Comparison of ENCODE assay signal across 8 mouse cellular contexts in genomic region chr4:126102061-126102841, GRCm38 (mm10). TPM values are rescaled to one million over a fixed set of nuclear protein-coding genes. Genes with fewer than 3 reads are reported as not detected.
DNase-seq lines count a peak whose midpoint lies in the region; ATAC-seq and TF ChIP-seq lines count a peak whose summit lies in the region.

No protein-coding gene starts in this region.

- 51% methylated on average over 7 of the region's 7 CpGs for WGBS in heart, postnatal 0 days
- 45% methylated on average over 7 of the region's 7 CpGs for WGBS in limb, embryonic 10.5 days
- WGBS in midbrain, embryonic 12.5 days: 41% methylated on average over 7 of the region's 7 CpGs

- peak; percentile 57 for DNase-seq in adrenal gland, adult 2 months
- DNase-seq in adrenal gland, postnatal 4 days (ENCODE audit: low spot score in 2 of 2): no peak
- DNase-seq in 3T3-L1 (ENCODE audit: low read depth, low spot score): peak; percentile 97
- DNase-seq in embryo, embryonic 11 days: peak; percentile 30
- DNase-seq in heart, postnatal 0 days (ENCODE audit: low spot score): peak; percentile 11
- DNase-seq in limb, embryonic 10.5 days (ENCODE audit: low spot score): no peak
- no peak for DNase-seq in thymus, postnatal 10 days (ENCODE audit: low spot score in 2 of 2)

- no peak for TF ChIP-seq EP300 in heart, postnatal 0 days (IDR thresholded peaks at IDR 0.05; ENCODE audit: low read depth)

- peaks cover 10% of the 10 kb centered on the region; the same call in 1 of the 2 replicates for H3K36me3 ChIP-seq in heart, postnatal 0 days (replicated peaks; ENCODE audit: control insufficient read depth, insufficient read depth, low read length)
- H3K36me3 ChIP-seq in limb, embryonic 10.5 days: peaks cover 23% of the 10 kb centered on the region
- H3K36me3 ChIP-seq in midbrain, embryonic 12.5 days: peaks cover 6% of the 10 kb centered on the region

- peaks cover 37% of the 10 kb centered on the region for H3K4me1 ChIP-seq in heart, postnatal 0 days (ENCODE audit: control insufficient read depth, insufficient read depth)
- H3K4me1 ChIP-seq in limb, embryonic 10.5 days: peaks cover 52% of the 10 kb centered on the region
- peaks cover 31% of the 10 kb centered on the region for H3K4me1 ChIP-seq in midbrain, embryonic 12.5 days

- ATAC-seq in heart, postnatal 0 days (ENCODE audit: insufficient read depth, low read depth): no peak
- ATAC-seq in midbrain, embryonic 12.5 days (ENCODE audit: low FRiP score, low read depth): no peak

- H3K4me3 ChIP-seq in heart, postnatal 0 days (ENCODE audit: low read depth, low read length): no peak overlapping the region
- peak overlapping the region; percentile 95; the same call in 1 of the 2 replicates for H3K4me3 ChIP-seq in limb, embryonic 10.5 days
- no peak overlapping the region for H3K4me3 ChIP-seq in midbrain, embryonic 12.5 days

- H3K27me3 ChIP-seq in heart, postnatal 0 days (ENCODE audit: control insufficient read depth, insufficient read depth, low read length): no peaks in the 10 kb centered on the region
- H3K27me3 ChIP-seq in limb, embryonic 10.5 days (ENCODE audit: low read depth, poor library complexity, severe bottlenecking): 0 out of 2 replicates have a peak, but pooled peaks cover 11% of the 10 kb centered on the region
- H3K27me3 ChIP-seq in midbrain, embryonic 12.5 days: no peaks in the 10 kb centered on the region

- no peaks in the 10 kb centered on the region for H3K9me3 ChIP-seq in heart, postnatal 0 days (replicated peaks; ENCODE audit: control insufficient read depth, low read length)
- H3K9me3 ChIP-seq in limb, embryonic 10.5 days (replicated peaks): no peaks in the 10 kb centered on the region
- no peaks in the 10 kb centered on the region for H3K9me3 ChIP-seq in midbrain, embryonic 12.5 days

- no peak for TF ChIP-seq CTCF in heart, postnatal 0 days (IDR thresholded peaks at IDR 0.05; ENCODE audit: low read depth)

- peak overlapping the region; percentile 90 for H3K27ac ChIP-seq in heart, postnatal 0 days (ENCODE audit: low read depth)
- peak overlapping the region; percentile 88 for H3K27ac ChIP-seq in limb, embryonic 10.5 days
- peak overlapping the region; percentile 85; the same call in 1 of the 2 replicates for H3K27ac ChIP-seq in midbrain, embryonic 12.5 days (replicated peaks)

- peak overlapping the region; percentile 7; the same call in 1 of the 2 replicates for H3K9ac ChIP-seq in heart, postnatal 0 days (replicated peaks; ENCODE audit: low read depth, low read length)
- H3K9ac ChIP-seq in midbrain, embryonic 12.5 days (replicated peaks): no peak overlapping the region

- H3K4me2 ChIP-seq in heart, postnatal 0 days (ENCODE audit: low read depth, low read length): peak overlapping the region; percentile 74; the same call in 1 of the 2 replicates
- peak overlapping the region; percentile 85 for H3K4me2 ChIP-seq in midbrain, embryonic 12.5 days (replicated peaks)

RNA-seq across cellular contexts. Expression of gene Stk40, which starts 1.5 kb away (rescaled TPM):
- 10 to 100 TPM; 43.0 to 56.0 TPM for total RNA-seq in adrenal gland, adult 2 months (2021)
- 33.2 and 33.5 TPM in 2 replicates for polyA plus RNA-seq in adrenal gland, adult 2 months (2012; rRNA removed)
- total RNA-seq in adrenal gland, postnatal 4 days (2021): 10 to 100 TPM; 25.9 to 30.5 TPM
- 19.9 and 22.8 TPM in 2 replicates for total RNA-seq in heart, postnatal 0 days (2014; rRNA removed; ENCODE audit: low replicate concordance)
- 14.2 and 17.3 TPM in 2 replicates for polyA plus RNA-seq in heart, postnatal 0 days (2015; fragmentation: Nextera tagmentation; extraction: Ambion mirVana)
- polyA plus RNA-seq in limb, embryonic 10.5 days (2016; fragmentation: Nextera tagmentation; extraction: Ambion mirVana): 48.2 and 52.1 TPM in 2 replicates
- polyA plus RNA-seq in midbrain, embryonic 12.5 days (2016; fragmentation: Nextera tagmentation; extraction: Ambion mirVana): 48.8 and 49.0 TPM in 2 replicates

RNA-seq across cellular contexts. Expression of gene Lsm10, which starts 5.8 kb away (rescaled TPM):
- total RNA-seq in adrenal gland, adult 2 months (2021): 10 to 100 TPM; 23.4 to 30.7 TPM
- 29.3 and 32.5 TPM in 2 replicates for polyA plus RNA-seq in adrenal gland, adult 2 months (2012; rRNA removed)
- 10 to 100 TPM; 26.7 to 27.1 TPM for total RNA-seq in adrenal gland, postnatal 4 days (2021)
- total RNA-seq in heart, postnatal 0 days (2014; rRNA removed; ENCODE audit: low replicate concordance): 30.9 and 186 TPM in 2 replicates
- 41.7 and 43.1 TPM in 2 replicates for polyA plus RNA-seq in heart, postnatal 0 days (2015; fragmentation: Nextera tagmentation; extraction: Ambion mirVana)
- polyA plus RNA-seq in limb, embryonic 10.5 days (2016; fragmentation: Nextera tagmentation; extraction: Ambion mirVana): 41.3 and 48.0 TPM in 2 replicates
- 42.1 and 42.9 TPM in 2 replicates for polyA plus RNA-seq in midbrain, embryonic 12.5 days (2016; fragmentation: Nextera tagmentation; extraction: Ambion mirVana)

RNA-seq across cellular contexts. Expression of gene Oscp1, which starts 43.9 kb away (rescaled TPM):
- 10 to 100 TPM in 1 of 2 experiments, 1 to 10 TPM in 1; 9.5 to 10.9 TPM for total RNA-seq in adrenal gland, adult 2 months (2021)
- 1.6 and 2.1 TPM in 2 replicates for polyA plus RNA-seq in adrenal gland, adult 2 months (2012; rRNA removed)
- 10 to 100 TPM; 12.3 to 15.7 TPM for total RNA-seq in adrenal gland, postnatal 4 days (2021)
- total RNA-seq in heart, postnatal 0 days (2014; rRNA removed; ENCODE audit: low replicate concordance): 1.4 and 5.9 TPM in 2 replicates
- polyA plus RNA-seq in heart, postnatal 0 days (2015; fragmentation: Nextera tagmentation; extraction: Ambion mirVana): 3.8 and 4.2 TPM in 2 replicates
- 20.4 and 23.7 TPM in 2 replicates for polyA plus RNA-seq in limb, embryonic 10.5 days (2016; fragmentation: Nextera tagmentation; extraction: Ambion mirVana)
- polyA plus RNA-seq in midbrain, embryonic 12.5 days (2016; fragmentation: Nextera tagmentation; extraction: Ambion mirVana): 31.6 and 31.8 TPM in 2 replicates

RNA-seq across cellular contexts. Expression of gene Eva1b, which starts 45.3 kb away (rescaled TPM):
- total RNA-seq in adrenal gland, adult 2 months (2021): 10 to 100 TPM; 13.3 to 35.0 TPM
- polyA plus RNA-seq in adrenal gland, adult 2 months (2012; rRNA removed): 111 and 156 TPM in 2 replicates
- 10 to 100 TPM; 67.2 to 69.6 TPM for total RNA-seq in adrenal gland, postnatal 4 days (2021)
- 53.1 and 69.1 TPM in 2 replicates for total RNA-seq in heart, postnatal 0 days (2014; rRNA removed; ENCODE audit: low replicate concordance)
- polyA plus RNA-seq in heart, postnatal 0 days (2015; fragmentation: Nextera tagmentation; extraction: Ambion mirVana): 26.8 and 28.5 TPM in 2 replicates
- 72.7 and 82.2 TPM in 2 replicates for polyA plus RNA-seq in limb, embryonic 10.5 days (2016; fragmentation: Nextera tagmentation; extraction: Ambion mirVana)
- polyA plus RNA-seq in midbrain, embryonic 12.5 days (2016; fragmentation: Nextera tagmentation; extraction: Ambion mirVana): 18.6 and 26.8 TPM in 2 replicates

RNA-seq across cellular contexts. Expression of gene Mrps15, which starts 55.5 kb away (rescaled TPM):
- 100 to 1,000 TPM in 1 of 2 experiments, 10 to 100 TPM in 1; 77.2 to 112 TPM for total RNA-seq in adrenal gland, adult 2 months (2021)
- 196 TPM in 2 replicates for polyA plus RNA-seq in adrenal gland, adult 2 months (2012; rRNA removed)
- total RNA-seq in adrenal gland, postnatal 4 days (2021): 10 to 100 TPM; 72.5 to 73.9 TPM
- 52.4 and 84.0 TPM in 2 replicates for total RNA-seq in heart, postnatal 0 days (2014; rRNA removed; ENCODE audit: low replicate concordance)
- polyA plus RNA-seq in heart, postnatal 0 days (2015; fragmentation: Nextera tagmentation; extraction: Ambion mirVana): 139 and 142 TPM in 2 replicates
- polyA plus RNA-seq in limb, embryonic 10.5 days (2016; fragmentation: Nextera tagmentation; extraction: Ambion mirVana): 150 and 170 TPM in 2 replicates
- polyA plus RNA-seq in midbrain, embryonic 12.5 days (2016; fragmentation: Nextera tagmentation; extraction: Ambion mirVana): 129 and 136 TPM in 2 replicates

Comparison
In these comparisons a context has a peak if more than half of its experiments do, and no peak if none do; other contexts are left out.
1. DNase-seq: peak in adrenal gland, adult 2 months (single experiment), 3T3-L1 (single experiment), embryo, embryonic 11 days (single experiment) and heart, postnatal 0 days (single experiment); none in adrenal gland, postnatal 4 days (0 of 2), limb, embryonic 10.5 days (single experiment) and thymus, postnatal 10 days (0 of 2).
2. Peak in every context shown above with its lines, with median percentiles within 50 percentile points of each other: H3K27ac ChIP-seq.